Mouse (Mus musculus): Measurements from ENCODE around the gene Tfap2e. TPM values are rescaled to one million over a fixed set of nuclear protein-coding genes. Genes with fewer than 3 reads are reported as not detected.
A peak's percentile ranks its signal among the peaks of the same experiment; 100 is the strongest.

Gene Tfap2e
- polyA plus RNA-seq, 1 experiment from 2014 or later = not detected

DNA sequence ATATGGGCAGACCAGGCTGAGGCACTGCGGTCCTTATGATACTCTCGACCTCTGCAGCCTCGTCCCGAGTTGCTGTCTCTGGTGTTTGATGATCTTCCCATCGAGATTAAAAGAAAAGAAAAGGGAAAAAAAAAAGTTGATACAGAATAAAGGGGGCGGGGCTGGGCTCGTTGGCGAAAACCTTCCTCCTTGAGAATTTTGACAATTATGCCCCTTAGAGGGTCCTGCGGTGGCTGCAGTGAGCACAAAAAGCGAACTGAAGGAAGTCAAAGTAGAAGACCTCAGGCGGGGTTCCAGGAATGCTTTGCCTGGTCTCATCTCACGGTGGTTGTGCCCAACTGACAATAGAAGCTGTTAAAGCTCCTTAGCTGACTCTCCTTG, 18.2 kb upstream of the Tfap2e start:
- 2% methylated on average over 12 of the region's 12 CpGs for WGBS (ENCODE audit: insufficient replicate concordance)
- H3K36me3 ChIP-seq (ENCODE audit: control insufficient read depth, insufficient read depth, low read length) = peaks cover 2% of the 10 kb centered on the region; the same call in 1 of the 2 replicates
- peak overlapping the region; percentile 92 for H3K4me3 ChIP-seq (ENCODE audit: low read depth, low read length)
- H3K4me1 ChIP-seq (ENCODE audit: control insufficient read depth, insufficient read depth, low read length) = peaks cover 14% of the 10 kb centered on the region
- H3K4me2 ChIP-seq = peak overlapping the region; percentile 94
- peak overlapping the region; percentile 88 for H3K9ac ChIP-seq (ENCODE audit: low read depth, low read length)
- H3K9me3 ChIP-seq (replicated peaks; ENCODE audit: control insufficient read depth, low read length) = no peaks in the 10 kb centered on the region
- peak overlapping the region; percentile 95; the same call in 1 of the 2 replicates for H3K27ac ChIP-seq (ENCODE audit: low read depth, low read length)
- no peak for ATAC-seq (replicated peaks; ENCODE audit: insufficient number of reproducible peaks, low FRiP score, low TSS enrichment)
- no peaks in the 10 kb centered on the region for H3K27me3 ChIP-seq (ENCODE audit: control insufficient read depth, insufficient read depth, low read length)

DNA sequence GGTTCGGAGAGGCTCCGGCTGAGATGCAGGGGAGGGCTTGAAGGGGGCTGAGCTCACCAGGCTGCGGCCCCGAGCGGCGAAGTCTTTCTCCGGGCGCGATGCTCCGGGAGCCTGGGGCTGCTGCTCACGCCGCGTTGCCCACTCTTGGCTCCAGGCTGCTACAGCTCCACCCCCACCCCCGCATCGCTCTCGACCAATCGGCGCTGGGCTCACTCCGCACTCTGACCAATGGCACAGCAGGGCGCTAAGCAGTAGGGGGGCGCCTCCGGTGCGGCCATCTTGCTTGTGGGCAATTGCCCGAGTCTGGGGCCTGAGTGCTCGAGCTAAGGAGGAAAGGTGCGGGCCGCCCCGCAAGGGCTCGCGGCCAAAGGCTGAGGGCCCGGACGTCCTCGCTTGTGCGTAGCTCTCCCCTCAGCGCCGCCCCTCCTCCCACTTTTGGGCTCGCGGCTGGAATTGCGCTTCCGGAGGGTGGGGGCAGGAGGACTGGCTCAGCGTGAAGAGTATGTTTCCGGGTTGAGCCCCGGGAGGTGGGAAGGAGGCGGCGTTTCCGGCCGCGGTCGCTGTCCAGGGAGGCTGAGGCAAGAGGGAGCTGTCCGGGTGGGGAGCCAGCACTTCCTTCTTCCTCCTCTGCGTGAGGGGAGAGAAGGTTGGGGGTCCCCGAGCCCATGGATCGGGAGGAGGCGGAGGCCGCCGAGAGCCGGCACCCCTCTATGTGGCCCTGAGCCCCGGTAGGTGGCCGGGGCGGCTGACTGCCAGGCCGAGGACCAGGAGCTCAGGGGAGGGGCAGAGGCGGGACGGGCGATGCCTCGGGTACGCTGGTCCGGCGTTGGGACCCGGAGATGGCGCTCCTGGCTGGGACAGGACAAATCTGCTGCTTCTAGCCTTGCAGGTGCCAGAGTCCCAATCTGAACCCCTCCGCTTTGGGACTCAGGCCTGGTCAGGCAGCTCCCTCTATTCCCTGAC, 17.5 kb upstream of the Tfap2e start, which contains the start of the genes Ncdn and AU040320:
Ncdn (minus strand) TSS at position 171 of the 963 bp plus-strand sequence.
AU040320 (plus strand) TSS at position 277 of the 963 bp plus-strand sequence.
- Histone ChIP-seq H3K9me3 (replicated peaks; ENCODE audit: control insufficient read depth, low read length) (no peaks in the 10 kb centered on the region), H3K4me2 (peak within 1 kb of the TSS; percentile 94), H3K4me3 (ENCODE audit: low read depth, low read length) (peak within 1 kb of the TSS; percentile 92), H3K36me3 (ENCODE audit: control insufficient read depth, insufficient read depth, low read length) (peaks cover 3% of the 10 kb centered on the region; the same call in 1 of the 2 replicates), H3K27me3 (ENCODE audit: control insufficient read depth, insufficient read depth, low read length) (no peaks in the 10 kb centered on the region), H3K9ac (ENCODE audit: low read depth, low read length) (peak within 1 kb of the TSS; percentile 88), H3K27ac (ENCODE audit: low read depth, low read length) (peak within 1 kb of the TSS; percentile 95), H3K4me1 (ENCODE audit: control insufficient read depth, insufficient read depth, low read length) (peaks cover 14% of the 10 kb centered on the region)
- peak; percentile 99 for ATAC-seq (replicated peaks; ENCODE audit: insufficient number of reproducible peaks, low FRiP score, low TSS enrichment)
- under 1% methylated on average over 63 of the region's 71 CpGs for WGBS (ENCODE audit: insufficient replicate concordance)

DNA sequence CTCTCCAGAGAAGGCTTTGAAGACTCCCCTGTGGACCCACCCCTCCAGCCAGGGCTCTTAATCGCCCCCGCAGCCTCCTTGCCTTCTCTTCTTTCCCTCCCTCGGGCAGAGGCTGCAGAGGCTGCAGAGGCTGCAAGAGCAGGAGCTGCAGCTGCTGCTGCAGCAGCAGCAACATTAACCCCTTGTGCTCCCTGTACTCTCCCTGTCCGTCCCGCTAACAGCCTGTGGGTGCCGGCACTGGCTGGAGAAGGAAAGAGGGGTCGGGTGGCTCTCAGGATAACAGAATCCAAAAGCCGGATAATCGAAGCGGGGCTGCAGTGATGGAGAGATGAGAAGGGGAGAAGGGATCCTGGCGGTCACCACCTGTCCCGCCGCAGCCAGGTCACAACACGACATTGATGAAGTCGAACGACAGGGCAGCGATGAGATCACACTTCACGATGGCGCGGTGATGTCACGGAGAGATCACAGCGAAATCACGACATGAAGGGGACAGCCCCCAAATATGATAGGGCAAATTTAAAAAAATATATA, 16.6 kb upstream of the Tfap2e start:
- no peaks in the 10 kb centered on the region for H3K9me3 ChIP-seq (replicated peaks; ENCODE audit: control insufficient read depth, low read length)
- no peak for ATAC-seq (replicated peaks; ENCODE audit: insufficient number of reproducible peaks, low FRiP score, low TSS enrichment)

DNA sequence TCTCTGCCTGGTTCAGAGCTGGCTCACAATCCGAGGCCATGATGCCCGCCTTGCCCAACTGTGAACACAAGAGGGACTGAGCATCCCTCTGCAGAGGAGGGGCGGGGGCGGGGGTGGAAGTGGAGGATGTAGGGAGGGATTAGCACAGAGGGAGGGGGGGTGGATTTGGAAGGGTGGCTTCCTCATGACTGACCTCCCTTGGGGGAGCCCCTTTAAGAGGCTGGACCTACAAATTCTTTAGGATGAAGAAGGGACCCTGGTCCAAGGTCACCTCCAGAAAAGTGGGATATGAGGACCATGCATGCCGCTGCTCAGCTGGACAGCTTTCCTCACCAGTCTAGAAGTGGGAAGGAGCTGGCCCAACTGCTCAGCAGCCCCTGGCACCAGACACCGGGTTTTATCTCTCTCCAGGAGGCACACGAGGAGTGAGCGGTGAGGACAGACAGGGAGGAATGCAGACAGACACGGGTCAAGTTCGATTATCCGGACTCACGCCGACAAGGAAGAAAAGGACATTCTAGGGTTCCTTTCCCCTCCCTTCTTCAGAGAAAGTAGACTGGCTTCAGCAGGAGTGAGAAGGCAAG, 16.1 kb upstream of the Tfap2e start:
- H3K27ac ChIP-seq (ENCODE audit: low read depth, low read length) = 0 out of 2 replicates have a peak overlapping the region, but pooled peaks have one; percentile 10
- 10% methylated on average over 13 of the region's 13 CpGs for WGBS (ENCODE audit: insufficient replicate concordance)

More for the DNA sequence above, 16.6 kb upstream of the Tfap2e start:
- H3K27ac ChIP-seq (ENCODE audit: low read depth, low read length) = peak overlapping the region; percentile 95; the same call in 1 of the 2 replicates
- peak overlapping the region; percentile 92 for H3K4me3 ChIP-seq (ENCODE audit: low read depth, low read length)
- peak overlapping the region; percentile 88 for H3K9ac ChIP-seq (ENCODE audit: low read depth, low read length)
- H3K36me3 ChIP-seq (ENCODE audit: control insufficient read depth, insufficient read depth, low read length) = peaks cover 5% of the 10 kb centered on the region; the same call in 1 of the 2 replicates
- H3K4me1 ChIP-seq (ENCODE audit: control insufficient read depth, insufficient read depth, low read length) = peaks cover 14% of the 10 kb centered on the region
- no peaks in the 10 kb centered on the region for H3K27me3 ChIP-seq (ENCODE audit: control insufficient read depth, insufficient read depth, low read length)
- peak overlapping the region; percentile 94 for H3K4me2 ChIP-seq
- 0% methylated on average over 23 of the region's 23 CpGs for WGBS (ENCODE audit: insufficient replicate concordance)

DNA sequence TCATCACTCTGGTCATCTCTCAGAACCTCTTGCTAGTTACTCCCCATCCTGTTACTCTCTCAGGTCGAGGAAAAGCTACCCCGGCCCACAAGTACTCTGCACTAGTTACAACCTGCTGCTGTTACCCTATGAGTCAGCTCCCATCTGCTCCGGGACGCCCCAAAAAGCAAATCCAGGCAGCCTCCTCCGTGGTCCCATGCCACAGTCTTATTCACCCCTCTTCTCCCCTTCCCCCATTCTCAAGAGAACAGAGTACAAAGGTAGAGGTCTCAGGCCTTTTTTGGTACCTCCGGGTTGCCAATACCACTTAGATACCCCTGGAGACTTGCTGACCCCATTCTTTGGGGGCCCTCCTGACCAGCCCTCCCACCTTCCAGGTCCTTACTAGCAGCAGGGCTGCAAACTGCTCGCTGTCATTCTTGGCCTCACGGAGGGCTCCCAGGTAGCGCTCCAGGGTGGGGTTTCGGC, 15.6 kb upstream of the Tfap2e start:
- Histone ChIP-seq H3K9ac (ENCODE audit: low read depth, low read length) (peak overlapping the region; percentile 39; the same call in 1 of the 2 replicates), H3K27me3 (ENCODE audit: control insufficient read depth, insufficient read depth, low read length) (no peaks in the 10 kb centered on the region), H3K4me1 (ENCODE audit: control insufficient read depth, insufficient read depth, low read length) (peaks cover 14% of the 10 kb centered on the region), H3K9me3 (replicated peaks; ENCODE audit: control insufficient read depth, low read length) (no peaks in the 10 kb centered on the region), H3K27ac (ENCODE audit: low read depth, low read length) (0 out of 2 replicates have a peak overlapping the region, but pooled peaks have one; percentile 10), H3K36me3 (ENCODE audit: control insufficient read depth, insufficient read depth, low read length) (peaks cover 5% of the 10 kb centered on the region; the same call in 1 of the 2 replicates), H3K4me3 (ENCODE audit: low read depth, low read length) (peak overlapping the region; percentile 92), H3K4me2 (peak overlapping the region; percentile 94)
- 56% methylated on average over 10 of the region's 10 CpGs for WGBS (ENCODE audit: insufficient replicate concordance)
- no peak for ATAC-seq (replicated peaks; ENCODE audit: insufficient number of reproducible peaks, low FRiP score, low TSS enrichment)

More for the DNA sequence above, 16.1 kb upstream of the Tfap2e start:
- H3K4me3 ChIP-seq (ENCODE audit: low read depth, low read length) = peak overlapping the region; percentile 92
- H3K9me3 ChIP-seq (replicated peaks; ENCODE audit: control insufficient read depth, low read length) = no peaks in the 10 kb centered on the region
- H3K27me3 ChIP-seq (ENCODE audit: control insufficient read depth, insufficient read depth, low read length) = no peaks in the 10 kb centered on the region
- peak overlapping the region; percentile 88 for H3K9ac ChIP-seq (ENCODE audit: low read depth, low read length)
- H3K4me2 ChIP-seq = peak overlapping the region; percentile 94
- H3K36me3 ChIP-seq (ENCODE audit: control insufficient read depth, insufficient read depth, low read length) = peaks cover 5% of the 10 kb centered on the region; the same call in 1 of the 2 replicates
- H3K4me1 ChIP-seq (ENCODE audit: control insufficient read depth, insufficient read depth, low read length) = peaks cover 14% of the 10 kb centered on the region
- ATAC-seq (replicated peaks; ENCODE audit: insufficient number of reproducible peaks, low FRiP score, low TSS enrichment) = no peak

DNA sequence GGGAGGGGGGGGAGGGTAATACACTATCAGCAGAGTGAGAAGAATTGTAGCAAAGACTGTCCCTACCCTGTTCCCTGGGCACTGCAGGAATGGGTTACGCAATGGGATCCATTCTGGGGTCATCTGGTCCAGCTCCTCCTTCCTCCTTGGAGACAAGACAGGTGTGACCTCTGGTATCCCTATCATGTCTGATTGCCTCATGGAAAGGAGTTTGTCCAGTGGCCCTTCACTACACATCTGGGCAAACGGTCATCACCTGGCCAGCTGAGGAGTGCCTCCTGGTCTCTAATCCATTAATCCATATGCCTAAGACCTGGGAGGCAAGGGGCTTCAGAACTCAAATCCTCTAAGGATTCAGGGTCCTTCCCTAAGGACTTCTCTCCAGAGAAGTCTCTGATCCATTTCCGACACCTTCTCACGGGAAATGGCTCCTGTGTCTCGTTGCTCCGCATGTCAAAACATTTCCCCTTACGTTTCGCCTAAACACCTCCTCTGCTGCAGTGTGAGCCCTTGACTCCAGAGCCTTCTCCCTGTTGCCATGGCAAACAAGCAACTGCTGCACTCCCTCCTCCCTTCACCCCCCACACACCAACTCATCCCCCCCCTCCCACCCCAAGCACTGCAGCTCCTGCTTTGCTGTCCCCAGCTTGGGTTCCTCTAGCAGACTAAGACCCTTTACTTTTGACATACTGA, 15.0 kb upstream of the Tfap2e start:
- Histone ChIP-seq H3K4me2 (0 out of 2 replicates have a peak overlapping the region, but pooled peaks have one; percentile 94), H3K36me3 (ENCODE audit: control insufficient read depth, insufficient read depth, low read length) (peaks cover 6% of the 10 kb centered on the region; the same call in 1 of the 2 replicates), H3K4me3 (ENCODE audit: low read depth, low read length) (no peak overlapping the region), H3K9ac (ENCODE audit: low read depth, low read length) (0 out of 2 replicates have a peak overlapping the region, but pooled peaks have one; percentile 39), H3K4me1 (ENCODE audit: control insufficient read depth, insufficient read depth, low read length) (peaks cover 14% of the 10 kb centered on the region), H3K27ac (ENCODE audit: low read depth, low read length) (no peak overlapping the region), H3K9me3 (replicated peaks; ENCODE audit: control insufficient read depth, low read length) (no peaks in the 10 kb centered on the region), H3K27me3 (ENCODE audit: control insufficient read depth, insufficient read depth, low read length) (no peaks in the 10 kb centered on the region)
- ATAC-seq (replicated peaks; ENCODE audit: insufficient number of reproducible peaks, low FRiP score, low TSS enrichment) = no peak
- 72% methylated on average over 8 of the region's 8 CpGs for WGBS (ENCODE audit: insufficient replicate concordance)

DNA sequence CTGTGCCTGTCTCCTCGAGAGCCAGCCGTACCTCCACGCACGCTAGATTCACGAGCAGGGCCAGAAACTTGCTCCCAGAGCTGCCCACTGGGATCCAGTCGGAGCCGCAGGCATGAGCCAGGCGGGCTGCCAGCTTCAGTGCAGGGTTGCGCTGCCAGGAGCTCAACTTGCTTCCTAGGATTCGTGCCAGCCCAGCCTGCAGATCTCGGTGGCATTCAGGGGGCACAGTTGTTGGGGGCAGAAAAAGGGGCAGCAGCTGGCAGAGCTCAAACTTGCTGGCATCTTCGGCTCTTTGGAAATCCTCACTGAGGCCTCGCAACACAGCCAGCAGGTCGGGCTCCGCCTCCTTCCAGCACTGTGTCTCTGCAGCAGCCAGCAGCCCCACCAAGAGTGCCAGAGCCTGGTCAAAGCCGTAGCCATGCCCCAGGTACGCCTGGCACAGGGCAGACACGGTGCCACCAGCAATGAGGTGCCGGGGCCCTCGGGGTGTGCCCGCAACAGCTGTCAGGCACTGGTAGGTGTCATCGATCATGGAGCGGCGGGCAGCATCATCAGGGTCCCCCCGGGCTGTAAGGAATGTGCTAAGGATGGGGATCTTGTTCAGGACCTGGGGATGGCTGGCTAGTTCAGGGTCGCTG, 14.1 kb upstream of the Tfap2e start:
- peaks cover 9% of the 10 kb centered on the region for H3K36me3 ChIP-seq (ENCODE audit: control insufficient read depth, insufficient read depth, low read length)
- H3K9me3 ChIP-seq (replicated peaks; ENCODE audit: control insufficient read depth, low read length) = no peaks in the 10 kb centered on the region
- ATAC-seq (replicated peaks; ENCODE audit: insufficient number of reproducible peaks, low FRiP score, low TSS enrichment) = no peak
- H3K4me2 ChIP-seq = no peak overlapping the region
- H3K27ac ChIP-seq (ENCODE audit: low read depth, low read length) = no peak overlapping the region
- no peak overlapping the region for H3K9ac ChIP-seq (ENCODE audit: low read depth, low read length)
- no peak overlapping the region for H3K4me3 ChIP-seq (ENCODE audit: low read depth, low read length)
- WGBS (ENCODE audit: insufficient replicate concordance) = 90% methylated on average over 26 of the region's 26 CpGs
- H3K27me3 ChIP-seq (ENCODE audit: control insufficient read depth, insufficient read depth, low read length) = no peaks in the 10 kb centered on the region
- peaks cover 14% of the 10 kb centered on the region for H3K4me1 ChIP-seq (ENCODE audit: control insufficient read depth, insufficient read depth, low read length)
